Mouse (Mus musculus): Measurements from ENCODE around the gene Taf9.

GRCm38 (mm10) chr13:100648223-100648622 lies 3.2 kb upstream of the Taf9 start:
- TF ChIP-seq CTCF (conservative IDR thresholded peaks at IDR 0.05 in 1 of 2, IDR thresholded peaks at IDR 0.05 in 1 of 2; ENCODE audit: low read depth in 2 of 2, low read length in 2 of 2) (no peak), ELF1 (IDR thresholded peaks at IDR 0.05; ENCODE audit: low read depth, low read length) (no peak), JUND (conservative IDR thresholded peaks at IDR 0.05; ENCODE audit: low read depth, low read length) (no peak), CHD2 (IDR thresholded peaks at IDR 0.05; ENCODE audit: low read length) (no peak), ETS1 (conservative IDR thresholded peaks at IDR 0.05; ENCODE audit: low read depth, low read length) (no peak), UBTF (IDR thresholded peaks at IDR 0.05; ENCODE audit: low read depth, low read length) (no peak), POLR2A (IDR thresholded peaks at IDR 0.05; ENCODE audit: low read depth, low read length) (no peak), ZC3H11A (IDR thresholded peaks at IDR 0.05; ENCODE audit: low read depth, low read length) (no peak), MXI1 (IDR thresholded peaks at IDR 0.05; ENCODE audit: low read depth, low read length) (no peak), GABPA (IDR thresholded peaks at IDR 0.05; ENCODE audit: insufficient replicate concordance, low read depth, low read length) (no peak), EP300 (IDR thresholded peaks at IDR 0.05; ENCODE audit: low read length) (no peak)
